Mouse (Mus musculus): ENCODE results near the gene Art3. TPM values are rescaled to one million over a fixed set of nuclear protein-coding genes. Genes with fewer than 3 reads are reported as not detected.
A peak's percentile ranks its signal among the peaks of the same experiment; 100 is the strongest.

Art3 gene
- polyA plus RNA-seq, 2 experiments = 1.1 to 1.7 TPM

DNA sequence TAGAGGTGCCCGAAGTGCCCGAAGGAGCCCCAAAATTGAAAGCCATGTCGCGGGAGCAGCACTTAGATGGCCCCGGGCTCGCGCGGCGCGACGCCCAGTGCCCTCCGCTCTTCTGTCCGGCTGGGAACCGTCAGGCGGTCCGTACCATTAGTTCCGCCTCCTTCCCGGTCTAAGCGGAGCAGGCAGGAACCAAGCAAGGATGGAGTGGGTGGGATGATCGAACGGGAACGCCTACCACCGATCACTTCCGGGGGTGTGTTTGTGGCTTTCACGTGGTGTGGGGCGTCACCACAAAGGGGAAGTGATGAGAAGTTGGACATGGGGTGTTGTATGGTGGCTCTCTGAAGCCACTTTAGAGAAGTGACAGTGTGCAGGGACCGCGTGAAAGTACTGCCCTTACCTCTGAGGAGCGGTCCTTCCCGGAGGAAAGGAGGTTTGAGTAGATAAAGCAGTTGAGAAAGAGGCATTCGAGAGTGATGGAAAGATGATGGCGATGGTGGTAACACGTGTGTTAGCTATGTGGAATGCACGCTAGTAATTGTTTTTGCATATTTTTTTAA is 103.5 kb downstream of the Art3 start, which contains the start of gene Nup54:
TSS of gene Nup54 (minus strand) at position 195 of the 560 bp plus-strand sequence.
- TF ChIP-seq EP300 (IDR thresholded peaks at IDR 0.05; ENCODE audit: low read depth) (no peak; the same call in 1 of the 2 replicates), CTCF (IDR thresholded peaks at IDR 0.05; ENCODE audit: low read depth) (no peak)
- DNase-seq (ENCODE audit: low read depth in 3 of 3, low spot score in 3 of 3) = peak; percentile 93 to 94 (median 94)
- peak; percentile 98 for ATAC-seq (ENCODE audit: insufficient read depth)
- Histone ChIP-seq H3K27ac (peak within 1 kb of the TSS; percentile 58), H3K4me2 (ENCODE audit: low read depth) (peak within 1 kb of the TSS; percentile 94), H3K36me3 (replicated peaks; ENCODE audit: control insufficient read depth, insufficient read depth, low read depth) (no peaks in the 10 kb centered on the region; the same call in 1 of the 2 replicates), H3K4me1 (replicated peaks; ENCODE audit: control insufficient read depth in 2 of 2, insufficient read depth in 2 of 2, low read length in 1 of 2) (peaks cover 10 to 16% of the 10 kb centered on the region in 2 experiments), H3K4me3 (ENCODE audit: insufficient read depth in 1 of 2, low read depth in 2 of 2, low read length in 2 of 2) (peak within 1 kb of the TSS; percentile 90 to 93), H3K9ac (replicated peaks) (peak within 1 kb of the TSS; percentile 89), H3K9me3 (ENCODE audit: control insufficient read depth, low read length) (no peaks in the 10 kb centered on the region), H3K27me3 (ENCODE audit: control insufficient read depth, insufficient read depth, low read length) (no peaks in the 10 kb centered on the region)
- under 1% methylated on average over 34 of the region's 34 CpGs for WGBS (ENCODE audit: insufficient replicate concordance)

DNA sequence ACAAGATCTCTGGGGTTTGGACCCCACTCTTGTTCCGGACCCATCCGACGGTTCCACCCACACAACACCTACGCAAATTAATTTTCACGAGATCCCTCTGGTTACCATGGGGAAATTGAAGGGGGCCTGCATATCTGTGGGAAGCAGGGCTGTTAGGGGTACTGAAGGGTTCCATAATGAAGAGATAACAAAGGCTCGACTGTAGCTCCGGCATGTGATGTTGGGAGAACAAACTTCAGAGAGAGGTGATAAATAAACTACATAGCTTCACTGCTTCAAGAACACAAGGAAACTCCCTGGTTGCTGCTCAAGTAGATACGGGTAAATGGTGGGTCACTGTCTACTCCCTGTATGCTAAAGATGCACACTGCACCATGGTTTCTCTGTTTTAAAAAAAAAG is 106.9 kb downstream of the Art3 start:
- Histone ChIP-seq H3K9me3 (ENCODE audit: control insufficient read depth, low read length) (no peaks in the 10 kb centered on the region), H3K36me3 (replicated peaks; ENCODE audit: control insufficient read depth, insufficient read depth, low read depth) (no peaks in the 10 kb centered on the region), H3K9ac (replicated peaks) (no peak overlapping the region), H3K27me3 (ENCODE audit: control insufficient read depth, insufficient read depth, low read length) (no peaks in the 10 kb centered on the region), H3K4me1 (replicated peaks; ENCODE audit: control insufficient read depth in 2 of 2, insufficient read depth in 2 of 2, low read length in 1 of 2) (peaks cover 10 to 18% of the 10 kb centered on the region in 2 experiments), H3K4me2 (ENCODE audit: low read depth) (no peak overlapping the region), H3K27ac (no peak overlapping the region), H3K4me3 (ENCODE audit: insufficient read depth in 1 of 2, low read depth in 2 of 2, low read length in 2 of 2) (no peak overlapping the region)
- ATAC-seq (ENCODE audit: insufficient read depth) (no peak), DNase-seq (ENCODE audit: low read depth in 3 of 3, low spot score in 3 of 3) (peak in 1 of 3 experiments; percentile 22)
- TF ChIP-seq CTCF (IDR thresholded peaks at IDR 0.05; ENCODE audit: low read depth) (no peak), EP300 (IDR thresholded peaks at IDR 0.05; ENCODE audit: low read depth) (0 out of 2 replicates have a peak, but pooled peaks have one; percentile 18)
- 36% methylated on average over 8 of the region's 8 CpGs for WGBS (ENCODE audit: insufficient replicate concordance)

DNA sequence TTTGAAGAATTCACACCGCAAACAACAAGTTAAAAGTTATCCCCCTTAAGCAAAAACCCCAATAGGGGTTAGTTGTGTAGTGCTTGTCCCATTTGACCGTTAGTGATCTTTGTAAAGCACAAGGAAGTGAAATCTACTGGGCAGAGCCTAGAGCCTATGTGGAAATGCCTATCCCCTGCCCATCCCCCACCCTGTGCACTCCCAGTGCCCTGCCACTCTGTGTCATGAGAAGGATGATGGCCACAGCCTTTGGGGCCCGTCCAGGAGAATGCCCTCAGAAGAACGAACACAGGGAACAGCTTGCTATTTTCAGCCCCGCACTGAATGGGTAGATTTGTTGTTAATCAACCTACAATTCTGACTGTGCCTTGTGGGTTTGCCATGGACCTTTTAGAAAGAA is 109.9 kb downstream of the Art3 start:
- DNase-seq (ENCODE audit: low read depth in 3 of 3, low spot score in 3 of 3) (no peak), ATAC-seq (ENCODE audit: insufficient read depth) (no peak)
- Histone ChIP-seq H3K27ac (no peak overlapping the region), H3K27me3 (ENCODE audit: control insufficient read depth, insufficient read depth, low read length) (no peaks in the 10 kb centered on the region), H3K9me3 (ENCODE audit: control insufficient read depth, low read length) (no peaks in the 10 kb centered on the region), H3K4me1 (replicated peaks; ENCODE audit: control insufficient read depth in 2 of 2, insufficient read depth in 2 of 2, low read length in 1 of 2) (peaks cover 4 to 13% of the 10 kb centered on the region in 2 experiments; a peak in 3 of 4 replicates), H3K4me3 (ENCODE audit: insufficient read depth in 1 of 2, low read depth in 2 of 2, low read length in 2 of 2) (no peak overlapping the region), H3K9ac (replicated peaks) (no peak overlapping the region), H3K4me2 (ENCODE audit: low read depth) (no peak overlapping the region), H3K36me3 (replicated peaks; ENCODE audit: control insufficient read depth, insufficient read depth, low read depth) (no peaks in the 10 kb centered on the region)
- 59% methylated on average over 5 of the region's 5 CpGs for WGBS (ENCODE audit: insufficient replicate concordance)
- TF ChIP-seq CTCF (IDR thresholded peaks at IDR 0.05; ENCODE audit: low read depth) (no peak), EP300 (IDR thresholded peaks at IDR 0.05; ENCODE audit: low read depth) (no peak)

DNA sequence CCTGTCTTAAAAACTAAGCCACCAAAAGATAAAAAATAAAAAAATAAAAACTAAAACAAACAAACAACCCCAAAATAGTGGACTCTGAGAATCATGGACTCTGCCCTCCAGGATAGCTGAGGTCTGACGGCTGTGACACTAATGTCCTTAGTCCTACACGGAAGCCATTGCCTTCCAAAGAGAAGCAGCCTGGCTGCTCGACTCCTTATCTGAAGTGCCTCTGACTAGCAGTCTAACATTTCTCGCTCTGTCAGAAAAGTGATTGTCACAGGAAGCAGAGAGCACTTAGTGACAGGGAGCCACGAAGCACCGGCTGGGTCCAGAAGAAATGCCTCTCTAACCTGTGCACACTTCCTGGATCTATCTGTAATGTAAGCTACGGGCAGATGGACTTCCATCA is 111.3 kb downstream of the Art3 start:
- no peak overlapping the region for H3K4me3 ChIP-seq (ENCODE audit: insufficient read depth in 1 of 2, low read depth in 2 of 2, low read length in 2 of 2)
- no peaks in the 10 kb centered on the region for H3K36me3 ChIP-seq (replicated peaks; ENCODE audit: control insufficient read depth, insufficient read depth, low read depth)
- DNase-seq (ENCODE audit: low read depth in 3 of 3, low spot score in 3 of 3) (no peak), ATAC-seq (ENCODE audit: insufficient read depth) (0 out of 2 replicates have a peak, but pooled peaks have one; percentile 12)
- 19% methylated on average over 7 of the region's 7 CpGs for WGBS (ENCODE audit: insufficient replicate concordance)
- H3K9ac ChIP-seq (replicated peaks) = no peak overlapping the region
- H3K27ac ChIP-seq = no peak overlapping the region
- no peak for TF ChIP-seq EP300 (IDR thresholded peaks at IDR 0.05; ENCODE audit: low read depth)
- no peak for TF ChIP-seq CTCF (IDR thresholded peaks at IDR 0.05; ENCODE audit: low read depth)
- H3K4me1 ChIP-seq (replicated peaks; ENCODE audit: control insufficient read depth in 2 of 2, insufficient read depth in 2 of 2, low read length in 1 of 2) = peaks cover 4 to 11% of the 10 kb centered on the region in 2 experiments; a peak in 3 of 4 replicates
- no peaks in the 10 kb centered on the region for H3K9me3 ChIP-seq (ENCODE audit: control insufficient read depth, low read length)
- no peak overlapping the region for H3K4me2 ChIP-seq (ENCODE audit: low read depth)
- H3K27me3 ChIP-seq (ENCODE audit: control insufficient read depth, insufficient read depth, low read length) = no peaks in the 10 kb centered on the region

DNA sequence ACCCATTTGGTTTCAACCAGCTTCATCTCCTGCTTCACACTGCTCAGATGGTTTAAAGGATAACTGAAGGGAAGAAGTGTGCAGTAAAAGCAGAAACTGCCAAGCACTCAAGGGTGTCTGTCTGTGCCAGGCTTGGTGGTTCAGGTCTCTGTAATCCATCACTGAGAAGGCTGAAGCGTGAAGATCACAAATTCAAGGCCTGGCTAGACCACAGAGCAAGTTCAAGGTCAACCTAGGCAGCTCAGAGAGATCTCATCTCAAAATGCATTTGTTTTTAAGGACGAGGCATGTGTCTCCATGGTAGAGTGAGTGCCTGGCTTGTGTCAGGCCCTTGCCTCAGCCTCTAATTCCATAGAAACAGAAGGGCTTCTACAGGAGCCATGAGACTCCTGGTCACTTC is 113.4 kb downstream of the Art3 start:
- no peak for DNase-seq (ENCODE audit: low read depth in 3 of 3, low spot score in 3 of 3)
- H3K27me3 ChIP-seq (ENCODE audit: control insufficient read depth, insufficient read depth, low read length) = no peaks in the 10 kb centered on the region
- H3K4me3 ChIP-seq (ENCODE audit: insufficient read depth in 1 of 2, low read depth in 2 of 2, low read length in 2 of 2) = no peak overlapping the region
- no peaks in the 10 kb centered on the region for H3K36me3 ChIP-seq (replicated peaks; ENCODE audit: control insufficient read depth, insufficient read depth, low read depth)
- no peak overlapping the region for H3K27ac ChIP-seq
- H3K9ac ChIP-seq (replicated peaks) = no peak overlapping the region
- H3K4me2 ChIP-seq (ENCODE audit: low read depth) = no peak overlapping the region
- H3K9me3 ChIP-seq (ENCODE audit: control insufficient read depth, low read length) = no peaks in the 10 kb centered on the region
- 70% methylated on average over 2 of the region's 2 CpGs for WGBS (ENCODE audit: insufficient replicate concordance)
- peaks cover 0 to 4% of the 10 kb centered on the region in 2 experiments; a peak in 3 of 4 replicates for H3K4me1 ChIP-seq (replicated peaks; ENCODE audit: control insufficient read depth in 2 of 2, insufficient read depth in 2 of 2, low read length in 1 of 2)
- TF ChIP-seq CTCF (IDR thresholded peaks at IDR 0.05; ENCODE audit: low read depth) (no peak), EP300 (IDR thresholded peaks at IDR 0.05; ENCODE audit: low read depth) (no peak)
- ATAC-seq (ENCODE audit: insufficient read depth) = no peak

Measured in liver, embryonic 14.5 days (tissue).